Mouse (Mus musculus) embryonic stem cell, embryonic (primary cell): ENCODE measurements around the gene Pus7l.

ENCODE experiments used
- CTCF ChIA-PET, 4 experiments: fragments of 300-600 bp in 2 of 4; fragments of 350-600 bp in 2 of 4; sonication (Branson Sonifier 250); formaldehyde crosslinking; loops; one replicate each; lab custom pipeline; 2022; ENCODE audit warnings: inconsistent platforms in 2 of 4; lab: Charles Lee
- POLR2A ChIA-PET, 4 experiments: fragments of 300-600 bp in 2 of 4; fragments of 350-600 bp in 2 of 4; sonication (Branson Sonifier 250); formaldehyde crosslinking; loops; one replicate each; lab custom pipeline; 2022; ENCODE audit warnings: antibody characterized with exemption in 4 of 4, inconsistent platforms in 1 of 4; lab: Charles Lee

The Pus7l gene

DNA sequence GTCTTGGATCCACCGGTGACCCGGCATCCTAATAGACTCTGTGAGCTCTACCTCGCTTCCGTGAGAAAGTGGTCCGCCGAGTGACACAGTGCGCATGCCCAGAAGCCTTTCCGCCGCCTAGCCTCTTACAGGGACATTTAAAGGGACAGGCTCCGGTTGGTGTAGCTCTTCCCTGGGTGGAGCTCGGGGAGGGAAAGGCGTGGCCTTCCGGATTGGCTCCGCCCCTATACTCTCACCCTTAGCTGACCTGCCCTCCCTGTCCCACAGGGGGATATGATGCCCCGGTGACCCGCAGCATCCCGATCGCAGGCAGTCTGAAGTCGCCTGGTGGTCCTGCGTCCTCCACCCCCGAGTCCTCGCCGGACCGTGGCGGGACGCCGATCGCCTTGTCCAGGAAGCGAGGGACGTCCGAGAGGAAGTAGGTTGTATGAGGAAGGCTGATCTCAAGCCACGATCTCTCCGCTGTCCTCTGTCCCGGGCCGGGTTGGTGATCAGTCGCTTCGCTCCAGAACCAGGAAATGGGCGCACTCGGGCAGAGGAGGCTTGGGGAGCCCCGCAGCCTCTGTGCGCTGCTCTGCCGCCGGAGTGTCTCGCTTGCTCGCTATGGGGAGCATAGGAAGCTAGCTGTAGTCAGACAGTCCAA is at the start of gene Pus7l, which contains the start of gene Irak4:
Gene Pus7l, minus strand, starts transcription at position 139 of the 643 bp plus-strand sequence.
Gene Irak4, plus strand, starts transcription at position 235 of the 643 bp plus-strand sequence.
- ChIA-PET POLR2A (interaction anchor here (0.5 to 3.5 kb wide), 41 partner anchors 8 to 1742 kb away, joined by 3 to 18 read pairs (median 4); partner anchors contain the start of gene Twf1 (in 1 of the 4)), CTCF (interaction anchor here in 3 of 4 experiments (0.6 to 1.7 kb wide), 9 partner anchors 13 to 1165 kb away, joined by 3 to 10 read pairs (median 3); no protein-coding TSS in a partner anchor)

DNA sequence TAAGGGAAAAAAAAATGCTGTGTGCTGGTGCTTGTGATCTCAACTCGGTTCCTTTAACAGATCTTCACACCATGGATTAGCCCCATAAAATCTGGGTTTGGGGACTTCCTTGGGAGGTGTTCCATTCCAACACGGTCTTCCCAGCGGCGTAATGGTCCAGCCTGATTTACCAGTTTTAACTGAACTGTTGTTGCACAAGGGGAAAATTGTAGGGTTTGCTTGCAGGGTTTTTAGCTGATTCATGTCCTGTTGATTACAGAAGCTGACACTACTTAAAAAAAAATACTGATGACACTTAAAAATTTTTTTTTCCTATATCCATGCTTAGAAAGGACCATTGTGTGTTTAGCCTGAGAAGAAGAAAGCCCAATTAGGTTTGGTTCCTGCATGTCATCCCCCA is 48.0 kb upstream of the Pus7l start:
- POLR2A ChIA-PET: interaction anchor here (0.6 to 3.6 kb wide), 13 partner anchors 9 to 545 kb away, joined by 3 to 26 read pairs (median 4); partner anchors contain the start of genes Irak4 (in 1 of the 4) and Pus7l (in 1 of the 4)

DNA sequence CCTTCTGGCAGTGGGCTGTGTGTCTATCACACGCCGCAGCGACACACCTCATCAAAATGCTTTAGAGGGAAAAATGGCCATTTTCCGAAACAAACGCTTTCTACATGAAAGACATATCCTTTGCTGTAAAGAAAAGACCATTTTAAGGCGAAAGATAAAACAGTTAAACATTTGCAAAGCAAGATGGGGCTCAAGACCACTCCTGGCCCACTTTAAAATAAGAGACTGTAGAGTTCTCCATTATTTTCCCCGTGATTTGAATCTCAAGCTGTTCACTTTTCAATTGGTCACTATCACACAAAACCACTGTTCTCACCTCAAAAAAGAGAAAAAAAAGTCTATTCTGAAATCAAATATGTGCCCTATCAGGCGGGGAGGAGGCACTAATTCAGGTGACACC is 46.7 kb upstream of the Pus7l start:
- POLR2A ChIA-PET: interaction anchor here in 2 of 4 experiments (0.6 to 3.6 kb wide), 17 partner anchors 10 to 65 kb away, joined by 3 to 26 read pairs (median 4); partner anchors contain the start of genes Irak4 (in 1 of the 2) and Pus7l (in 1 of the 2)

More for the DNA sequence above, 48.0 kb upstream of the Pus7l start:
- CTCF ChIA-PET: interaction anchor here in 3 of 4 experiments (0.6 to 1.1 kb wide), 6 partner anchors 9 to 982 kb away, joined by 3 to 4 read pairs (median 3); no protein-coding TSS in a partner anchor

DNA sequence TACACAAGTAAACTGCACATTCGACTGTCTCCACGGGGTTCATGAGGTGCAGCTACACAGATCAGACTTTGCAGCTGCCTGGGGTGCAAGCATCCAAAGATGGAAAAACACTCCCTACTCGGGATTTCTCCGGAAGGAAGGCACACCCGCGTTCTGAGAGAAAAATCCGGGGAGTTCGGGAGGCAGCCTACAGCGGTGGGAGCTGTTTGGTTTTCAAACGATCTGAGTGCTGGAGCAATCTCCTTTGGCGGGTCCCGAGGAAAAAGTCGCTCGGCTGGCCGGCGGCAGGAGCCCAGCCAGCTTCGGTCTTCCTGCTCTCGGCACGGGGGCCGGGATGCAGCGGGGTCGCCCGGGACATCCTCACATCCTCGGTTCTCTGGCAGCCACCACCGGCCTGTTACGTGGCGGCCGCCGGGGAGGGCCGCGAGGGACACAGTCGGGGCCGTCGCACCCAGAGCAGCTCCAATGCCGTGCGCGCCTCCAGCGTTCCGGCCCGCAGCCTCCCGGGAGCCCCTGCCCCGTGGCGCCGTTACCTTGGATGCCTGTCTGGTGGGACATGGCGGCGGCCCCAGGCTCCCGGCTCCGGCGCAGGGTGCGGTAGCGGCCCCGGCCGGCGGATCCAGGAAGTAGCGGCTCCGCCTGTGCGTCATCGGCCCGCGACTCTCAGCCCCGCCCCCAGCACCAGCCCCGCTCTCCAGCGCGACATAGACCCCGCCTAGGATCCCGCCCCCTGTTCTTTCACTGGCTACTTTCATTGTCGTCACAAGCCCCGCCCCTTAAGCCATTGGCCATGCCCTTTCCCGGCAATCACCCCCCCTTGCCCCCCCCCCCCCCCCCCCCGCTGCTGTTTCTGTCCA is 46.1 kb upstream of the Pus7l start, which contains the start of gene Twf1:
Gene Twf1, minus strand, starts transcription at position 671 of the 857 bp plus-strand sequence.
- CTCF ChIA-PET: interaction anchor here in 1 of 4 experiments (0.5 kb wide), 1 partner anchor 58 kb away, joined by 9 read pairs; no protein-coding TSS in a partner anchor
- POLR2A ChIA-PET: interaction anchor here in 3 of 4 experiments (0.7 to 3.6 kb wide), 13 partner anchors 11 to 65 kb away, joined by 3 to 26 read pairs (median 4); partner anchors contain the start of genes Irak4 (in 2 of the 3) and Pus7l (in 2 of the 3)

More for the DNA sequence above, 46.7 kb upstream of the Pus7l start:
- CTCF ChIA-PET: interaction anchor here in 2 of 4 experiments (0.5 to 1.1 kb wide), 2 partner anchors 11 to 89 kb away, joined by 3 to 4 read pairs; no protein-coding TSS in a partner anchor

DNA sequence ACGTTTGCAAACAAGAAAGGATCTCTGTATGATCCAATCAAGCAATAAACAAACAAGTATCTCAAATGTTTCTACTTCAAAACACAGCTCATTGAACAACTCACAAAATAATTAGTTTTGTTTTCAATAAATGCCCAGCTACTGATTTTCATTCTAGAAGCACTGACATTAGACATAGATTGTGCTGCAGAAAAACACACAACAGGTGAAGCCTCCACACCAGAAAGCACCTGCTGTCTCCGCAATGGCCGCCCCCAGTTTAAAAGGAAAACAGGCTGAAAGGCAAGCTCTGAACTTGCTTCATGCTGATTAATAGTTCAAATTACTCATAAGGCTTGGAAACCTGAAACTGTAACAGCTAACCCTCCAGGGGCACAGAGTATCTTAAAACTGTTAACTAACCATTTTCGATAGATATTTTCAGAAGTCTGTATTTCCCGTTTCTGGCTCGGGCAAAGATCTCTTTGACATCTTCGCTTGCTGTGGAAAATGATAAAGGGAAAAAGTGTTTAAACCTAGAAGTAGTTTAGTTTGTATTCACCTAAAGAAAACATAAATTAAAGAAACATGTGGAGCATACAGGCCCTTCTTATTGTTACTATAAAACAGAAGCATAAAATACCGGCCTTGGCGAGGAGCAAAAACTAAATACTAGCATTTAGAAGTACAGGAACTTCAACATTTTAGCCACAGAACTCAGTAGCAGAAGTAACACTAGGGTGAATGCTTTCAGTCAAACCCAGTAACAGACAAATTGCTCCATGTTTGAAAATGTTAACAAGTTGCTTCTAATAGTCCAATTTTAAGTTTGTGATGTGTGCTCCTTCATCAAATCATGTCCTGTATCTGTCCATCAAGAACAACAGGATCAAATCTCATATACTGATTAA is 44.7 kb upstream of the Pus7l start:
- ChIA-PET POLR2A (interaction anchor here in 2 of 4 experiments (0.9 to 5.0 kb wide), 4 partner anchors 13 to 44 kb away, joined by 4 to 29 read pairs (median 7); partner anchors contain the start of gene Irak4 (in 1 of the 2)), CTCF (no interaction called here)

DNA sequence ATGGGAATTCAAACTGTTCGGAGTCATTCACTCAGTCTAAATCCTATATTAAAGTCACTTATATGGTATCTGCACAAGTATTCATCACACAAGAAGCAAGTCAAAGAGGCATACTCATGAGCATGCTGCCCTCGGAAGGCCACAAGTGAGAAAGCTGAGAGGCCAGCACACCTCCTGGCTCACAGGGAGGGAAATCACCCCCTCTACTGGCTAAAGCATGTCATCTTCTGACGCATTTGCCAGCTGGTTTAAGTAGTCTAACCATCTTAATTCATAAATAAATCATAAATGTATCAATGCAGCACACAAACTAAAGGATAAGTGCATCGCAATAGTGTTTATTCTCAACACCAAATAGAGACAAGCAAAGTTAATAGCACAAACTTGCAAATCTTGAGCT is 41.4 kb upstream of the Pus7l start:
- POLR2A ChIA-PET: interaction anchor here in 3 of 4 experiments (0.5 to 5.0 kb wide), 18 partner anchors 8 to 65 kb away, joined by 3 to 29 read pairs (median 4); no protein-coding TSS in a partner anchor

DNA sequence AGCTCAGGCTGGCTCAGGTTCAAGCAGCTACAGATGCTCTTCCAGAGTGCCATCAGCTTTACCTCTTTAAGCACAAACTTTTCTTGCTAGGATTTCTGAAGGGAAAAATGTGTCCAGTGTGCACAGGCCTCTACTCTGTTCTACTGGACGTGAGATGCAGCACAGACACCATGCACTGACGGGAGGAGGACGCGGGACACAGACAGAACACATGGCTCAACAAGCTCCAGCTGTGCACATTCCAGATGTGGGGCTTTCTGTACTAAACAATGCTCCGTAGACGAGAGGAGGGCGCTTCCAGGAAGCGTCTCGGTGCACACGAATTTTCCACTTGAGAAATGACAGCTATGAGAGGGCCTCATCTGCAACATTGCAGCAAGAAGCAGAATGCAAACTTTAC is 39.8 kb upstream of the Pus7l start:
- ChIA-PET POLR2A (interaction anchor here in 2 of 4 experiments (1.0 to 5.3 kb wide), 5 partner anchors 8 to 21 kb away, joined by 3 to 31 read pairs (median 21); no protein-coding TSS in a partner anchor), CTCF (interaction anchor here in 1 of 4 experiments (1.6 kb wide), 1 partner anchor 26 kb away, joined by 5 read pairs; no protein-coding TSS in a partner anchor)

More for the DNA sequence above, 41.4 kb upstream of the Pus7l start:
- CTCF ChIA-PET: interaction anchor here (0.6 to 2.7 kb wide), 19 partner anchors 9 to 279 kb away, joined by 3 to 21 read pairs (median 5); partner anchors contain the start of genes Irak4 (in 1 of the 4) and Pus7l (in 1 of the 4)

DNA sequence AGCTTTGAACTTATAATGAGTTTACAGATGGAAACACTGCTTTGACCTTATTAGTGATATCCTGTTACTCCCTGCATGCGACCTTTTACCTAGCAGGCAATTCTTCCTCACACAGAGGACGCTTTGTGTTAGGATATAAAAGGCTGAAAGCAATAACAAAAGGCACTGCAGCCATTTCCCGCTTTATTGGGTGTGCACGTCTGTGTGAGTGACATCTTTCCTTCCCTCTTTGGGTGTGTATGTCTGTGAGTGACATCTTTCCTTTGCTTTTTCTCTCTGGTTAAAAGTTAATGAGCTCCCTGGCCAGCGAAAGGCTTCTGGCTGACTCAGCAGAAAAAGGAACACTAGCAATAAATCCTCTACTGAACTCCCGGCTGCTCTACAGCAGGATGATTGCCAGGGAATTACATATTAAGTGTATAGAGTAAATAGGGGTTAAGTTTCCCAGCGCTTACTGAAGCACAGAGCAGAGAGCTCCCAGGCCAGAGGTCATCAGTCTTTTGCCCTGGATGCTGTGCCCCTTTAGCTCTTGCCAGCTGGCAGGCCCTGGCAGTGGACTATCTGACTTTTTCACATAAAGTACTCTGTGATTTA is 38.8 kb upstream of the Pus7l start:
- CTCF ChIA-PET: interaction anchor here in 2 of 4 experiments (1.6 to 1.8 kb wide), 2 partner anchors 19 to 25 kb away, joined by 4 to 5 read pairs; no protein-coding TSS in a partner anchor
- POLR2A ChIA-PET: interaction anchor here in 3 of 4 experiments (0.8 to 5.3 kb wide), 8 partner anchors 9 to 69 kb away, joined by 3 to 31 read pairs (median 6); no protein-coding TSS in a partner anchor

DNA sequence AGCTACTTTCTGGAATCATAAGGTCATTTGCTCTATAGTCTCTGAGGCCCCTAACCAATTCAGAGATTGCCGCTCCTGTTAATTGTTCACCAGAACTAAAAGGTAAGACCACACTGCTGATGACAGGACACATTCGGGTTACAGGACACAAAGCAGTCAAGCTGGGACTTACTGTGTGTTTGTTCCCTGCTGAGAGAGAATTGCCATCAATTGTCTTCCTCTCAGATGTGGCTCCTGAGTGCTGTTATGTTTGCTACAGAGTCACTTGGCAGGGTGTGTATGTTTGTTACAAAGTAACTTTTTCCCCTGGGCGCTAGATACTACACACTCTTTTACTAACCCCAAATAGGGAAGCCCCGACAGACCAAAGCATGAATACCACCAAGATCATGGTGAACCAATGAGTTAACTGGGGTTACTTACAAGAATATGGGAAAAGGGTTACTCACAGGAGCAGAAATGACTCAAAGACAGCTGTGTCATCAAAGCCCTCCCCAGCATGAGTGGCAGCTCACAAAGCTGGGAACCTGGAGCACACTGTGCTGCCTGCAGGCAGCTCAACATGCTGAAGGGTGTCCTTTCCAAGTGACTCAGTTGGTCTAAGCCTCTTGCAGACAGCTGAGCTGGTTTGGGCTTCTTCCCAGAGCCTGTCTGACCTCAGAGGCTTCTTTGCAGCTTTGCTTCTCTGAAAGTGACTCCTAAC is 31.4 kb upstream of the Pus7l start:
- POLR2A ChIA-PET: interaction anchor here in 3 of 4 experiments (0.8 to 3.7 kb wide), 7 partner anchors 9 to 69 kb away, joined by 3 to 29 read pairs (median 5); no protein-coding TSS in a partner anchor
- CTCF ChIA-PET: interaction anchor here in 1 of 4 experiments (0.9 to 1.8 kb wide), 2 partner anchors 10 to 12 kb away, joined by 3 to 7 read pairs; no protein-coding TSS in a partner anchor

DNA sequence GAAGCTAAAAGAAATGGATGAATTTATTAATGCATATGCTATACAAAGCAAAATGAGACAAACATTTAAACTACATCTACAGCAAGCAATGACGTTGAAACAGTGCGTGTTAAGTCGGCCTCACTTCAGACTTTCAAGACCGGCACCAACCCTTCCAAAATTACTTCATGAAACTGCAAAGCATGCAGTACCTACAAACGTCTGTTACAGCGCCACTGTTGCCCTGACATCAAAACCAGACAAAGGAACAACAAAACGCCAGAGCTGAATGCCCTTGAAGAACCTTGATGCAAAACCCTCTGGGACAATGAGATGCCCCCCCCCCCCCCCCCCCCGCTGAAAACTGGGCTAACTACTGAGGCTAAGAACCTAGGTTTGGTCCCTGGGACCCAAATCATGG is 29.4 kb upstream of the Pus7l start:
- CTCF ChIA-PET: interaction anchor here in 2 of 4 experiments (0.5 to 0.6 kb wide), 2 partner anchors 12 to 120 kb away, joined by 3 to 8 read pairs; no protein-coding TSS in a partner anchor

DNA sequence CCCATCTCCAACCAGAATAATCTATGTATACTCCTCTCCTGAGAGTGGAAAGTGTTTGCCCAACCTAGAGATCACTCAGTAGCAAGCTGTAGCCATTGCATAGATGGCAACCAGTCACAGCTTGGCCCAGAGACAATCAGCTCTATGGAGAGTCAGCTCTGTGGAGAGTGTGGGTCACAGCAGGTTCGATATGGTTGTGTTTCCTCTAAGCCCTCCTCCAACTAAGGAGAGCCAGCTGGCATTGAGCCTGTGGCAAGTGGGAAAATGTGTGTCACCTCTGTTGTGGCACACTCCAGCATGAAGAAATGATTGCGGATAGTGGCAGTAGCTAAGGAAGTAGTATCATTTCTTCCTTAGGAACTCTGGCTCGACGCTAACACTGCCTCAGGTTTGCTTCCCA is 28.2 kb upstream of the Pus7l start:
- CTCF ChIA-PET: interaction anchor here in 3 of 4 experiments (0.6 kb wide), 3 partner anchors 27 to 56 kb away, joined by 3 to 5 read pairs (median 3); no protein-coding TSS in a partner anchor
- POLR2A ChIA-PET: no interaction called here

More for the DNA sequence above, 29.4 kb upstream of the Pus7l start:
- POLR2A ChIA-PET: interaction anchor here in 2 of 4 experiments (0.6 to 1.1 kb wide), 4 partner anchors 9 to 82 kb away, joined by 3 to 8 read pairs (median 4); no protein-coding TSS in a partner anchor

DNA sequence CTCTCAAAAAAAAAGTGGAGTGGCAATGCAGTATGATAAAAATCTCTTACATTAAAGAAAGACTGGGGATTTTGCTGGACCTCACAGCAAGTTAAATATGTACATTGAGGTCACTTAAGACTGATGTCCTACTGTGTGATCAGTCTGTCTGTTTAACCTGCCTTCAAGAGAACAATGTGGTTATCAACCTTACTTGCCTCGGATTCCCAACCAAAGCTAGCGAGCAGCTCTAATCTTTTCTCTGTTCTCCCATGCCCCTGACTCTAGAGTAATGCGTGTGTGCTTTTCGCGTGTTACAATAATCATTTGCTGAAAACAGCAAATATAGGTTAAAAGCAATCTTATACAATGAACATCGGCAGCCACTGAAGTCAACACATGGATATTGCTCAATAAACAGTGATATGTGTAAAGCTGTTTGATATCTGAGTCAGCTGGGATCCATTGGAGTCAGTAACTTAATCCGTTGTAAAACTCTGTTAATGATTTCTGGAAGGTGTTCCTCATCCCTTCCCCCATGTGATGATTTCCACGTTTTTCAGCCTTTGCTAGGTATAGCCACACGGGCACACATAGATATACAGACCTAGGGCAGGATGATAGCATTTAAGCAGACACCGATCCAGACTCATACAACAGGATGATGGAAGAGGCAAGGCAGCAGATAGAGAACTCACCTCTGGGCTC is 25.3 kb upstream of the Pus7l start:
- POLR2A ChIA-PET: interaction anchor here in 3 of 4 experiments (0.5 to 6.5 kb wide), 8 partner anchors 12 to 52 kb away, joined by 3 to 31 read pairs (median 4); partner anchors contain the start of genes Irak4 (in 2 of the 3) and Pus7l (in 2 of the 3)
- CTCF ChIA-PET: interaction anchor here in 2 of 4 experiments (1.0 to 1.6 kb wide), 2 partner anchors 11 to 16 kb away, joined by 3 to 4 read pairs; no protein-coding TSS in a partner anchor

DNA sequence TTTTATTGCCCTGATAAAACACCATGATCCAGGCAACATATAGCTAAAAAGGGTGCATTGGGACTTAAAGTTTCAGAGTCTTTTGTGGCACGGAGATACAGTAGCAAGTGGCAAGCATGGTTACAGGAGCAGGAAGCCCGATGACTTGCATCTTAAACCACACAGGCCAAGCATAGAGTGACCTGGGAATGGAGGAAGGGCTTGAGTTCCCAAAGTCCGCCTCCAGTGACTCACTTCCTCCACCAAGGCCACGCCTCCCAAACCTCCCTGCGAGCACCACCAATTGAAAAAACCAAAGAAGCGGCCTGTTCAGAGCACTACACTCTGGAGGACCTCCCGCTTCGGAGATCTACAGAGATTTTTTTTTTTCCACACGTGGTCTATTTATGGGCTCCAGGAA is 22.5 kb upstream of the Pus7l start:
- ChIA-PET POLR2A (interaction anchor here in 3 of 4 experiments (0.8 to 6.5 kb wide), 16 partner anchors 8 to 86 kb away, joined by 3 to 31 read pairs (median 6); partner anchors contain the start of genes Irak4 (in 1 of the 3), Pus7l (in 1 of the 3) and Twf1 (in 1 of the 3)), CTCF (interaction anchor here in 2 of 4 experiments (0.6 to 1.2 kb wide), 2 partner anchors 19 to 35 kb away, joined by 5 to 8 read pairs; no protein-coding TSS in a partner anchor)

DNA sequence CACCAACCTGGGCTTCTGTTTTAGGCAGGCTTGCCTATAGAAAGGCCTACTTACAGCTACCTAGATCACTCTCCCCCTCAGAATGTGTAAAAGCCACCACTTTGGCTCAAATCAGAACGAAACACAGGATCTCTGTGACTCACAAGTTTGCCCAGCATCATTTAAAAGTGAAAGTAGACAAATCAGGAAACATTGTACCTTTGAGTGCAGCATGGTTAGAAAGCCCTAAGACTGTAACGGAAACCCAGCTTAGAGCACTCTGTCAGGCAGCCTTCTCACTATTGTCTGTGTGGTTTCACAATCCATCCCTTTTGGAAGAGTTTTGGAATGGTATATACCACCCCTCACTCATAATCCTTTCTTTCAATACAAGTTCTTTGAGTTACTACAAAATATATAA is 21.6 kb upstream of the Pus7l start:
- ChIA-PET POLR2A (interaction anchor here in 3 of 4 experiments (0.6 to 6.5 kb wide), 15 partner anchors 7 to 1471 kb away, joined by 3 to 31 read pairs (median 6); partner anchors contain the start of genes Irak4 (in 1 of the 3), Pus7l (in 1 of the 3) and Twf1 (in 1 of the 3)), CTCF (interaction anchor here in 1 of 4 experiments (1.2 kb wide), 1 partner anchor 20 kb away, joined by 8 read pairs; no protein-coding TSS in a partner anchor)
